Mouse (Mus musculus) layer of hippocampus, adult 2 months (tissue): ENCODE measurements at regions not wholly inside any gene's neighbourhood (a gene's known extent, or its start where the extent isn't known, plus 50 kb on each side); places are given as distances from the start of the nearest gene placed in this dataset.
A peak's percentile ranks its signal among the peaks of the same experiment; 100 is the strongest.

Experiments
- DNase-seq, 2 experiments: peaks; one replicate each; pipeline ENCODE4 v3.0.0; 2022; ENCODE audit warnings: low spot score in 2 of 2
- H3K27ac ChIP-seq: fragments of 200-600 bp; 2 replicates; pipeline ENCODE4 v1.8.1; 2022
- H3K4me3 ChIP-seq: fragments of 200-600 bp; 2 replicates; pipeline ENCODE4 v1.8.1; 2022; ENCODE audit warnings: mild to moderate bottlenecking
- CTCF ChIP-seq: fragments of 200-600 bp; conservative IDR thresholded peaks from 2 replicates; pipeline ENCODE4 v1.8.1; 2022; ENCODE audit warnings: antibody characterized with exemption, mild to moderate bottlenecking, moderate library complexity

DNA sequence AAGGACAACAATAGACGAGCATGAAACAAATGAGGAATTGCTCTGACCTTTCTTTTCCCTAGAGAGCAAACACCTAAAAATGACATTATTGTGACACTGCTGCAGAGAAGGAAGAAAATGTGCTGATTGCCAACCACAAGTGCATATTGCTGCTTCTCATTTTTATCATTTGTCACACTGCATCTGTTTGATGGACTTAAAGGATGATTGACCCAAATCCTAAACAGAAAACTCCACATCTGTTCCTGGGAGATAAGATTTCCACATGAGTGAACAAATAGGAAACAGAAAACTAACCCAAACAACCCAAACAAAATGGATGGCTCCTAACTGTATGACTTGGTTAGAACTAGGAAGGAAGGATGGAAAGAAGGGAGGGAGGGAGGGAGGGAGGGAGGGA, 118.5 kb downstream of the Ccdc50 start:
- DNase-seq, result no peak
- no peak overlapping the region for H3K27ac ChIP-seq
- no peak for TF ChIP-seq CTCF
- H3K4me3 ChIP-seq, result no peak overlapping the region

DNA sequence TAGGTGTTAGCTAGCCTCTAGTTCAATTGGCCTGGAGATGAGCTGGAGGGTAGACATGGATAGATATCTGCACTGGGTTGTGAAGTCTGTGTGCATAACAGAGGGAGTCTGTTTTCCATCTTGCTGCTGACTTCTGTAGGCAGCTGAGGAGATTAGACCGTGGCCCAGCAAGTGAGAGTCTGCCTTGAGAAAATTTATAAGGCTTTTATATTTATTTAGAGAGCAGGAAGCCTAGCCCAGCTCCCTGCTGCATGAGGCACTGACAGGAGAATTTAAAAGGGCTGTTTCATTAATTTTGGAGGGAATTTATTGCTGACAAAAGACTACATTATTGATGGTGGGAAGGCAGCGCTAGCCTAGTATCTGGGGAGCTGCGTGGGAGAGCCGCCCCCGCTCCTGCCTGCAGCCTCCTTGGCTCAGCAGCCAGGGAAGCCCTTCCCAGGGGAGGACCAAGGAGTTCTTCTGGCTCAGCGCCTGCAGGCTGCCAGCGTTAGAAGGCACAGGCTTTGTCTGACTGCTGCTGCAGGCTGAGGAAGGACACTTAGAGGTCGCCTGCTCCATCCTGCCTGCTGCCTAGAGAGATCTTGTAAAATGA, 135.0 kb downstream of the Ccdc50 start:
- Histone ChIP-seq H3K4me3 (peak overlapping the region; percentile 26), H3K27ac (peak overlapping the region; percentile 78)
- TF ChIP-seq CTCF, result no peak
- peak; percentile 72 to 84 for DNase-seq

DNA sequence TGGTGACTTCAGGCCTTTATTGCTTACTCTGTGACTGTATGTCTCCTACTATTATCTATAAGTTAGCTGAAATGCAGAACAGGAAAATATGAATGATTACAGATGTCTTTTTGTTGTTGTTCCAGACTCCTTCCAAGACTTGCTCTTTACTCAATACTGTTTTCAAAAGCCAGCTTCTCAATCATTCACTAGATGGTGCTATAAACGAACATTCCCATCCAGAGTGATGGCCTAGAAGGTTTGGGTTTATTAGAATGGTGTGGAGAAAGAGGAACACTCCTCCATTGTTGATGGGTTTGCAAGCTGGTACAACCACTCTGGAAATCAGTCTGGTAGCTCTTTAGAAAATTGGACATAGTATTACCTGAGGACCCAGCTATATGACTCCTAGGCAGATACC, 138.0 kb downstream of the Ccdc50 start:
- no peak for DNase-seq
- Histone ChIP-seq H3K27ac (no peak overlapping the region), H3K4me3 (no peak overlapping the region)
- TF ChIP-seq CTCF, result peak; percentile 64

DNA sequence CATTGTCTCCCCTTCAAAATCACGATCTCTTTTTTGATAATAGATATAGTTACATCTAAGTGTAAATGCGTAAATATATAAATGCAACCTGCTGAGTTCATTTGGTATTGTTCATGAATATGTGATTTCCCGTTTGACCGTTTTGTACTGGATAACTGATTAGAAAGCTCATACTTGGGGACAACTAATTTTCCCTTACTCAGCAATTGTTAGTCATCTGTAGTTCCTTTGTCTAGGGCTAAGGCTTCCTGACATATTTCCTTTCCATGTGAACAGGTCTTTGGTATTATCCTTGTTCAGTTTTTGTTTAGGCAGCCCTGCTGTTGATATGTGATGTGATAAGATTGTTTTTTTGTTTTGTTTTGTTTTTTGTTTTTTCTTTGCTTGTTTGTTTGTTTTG, 142.0 kb downstream of the Ccdc50 start:
- H3K27ac ChIP-seq, result no peak overlapping the region
- no peak overlapping the region for H3K4me3 ChIP-seq
- no peak for DNase-seq
- no peak for TF ChIP-seq CTCF
